Mouse (Mus musculus) heart, postnatal 0 days (tissue): ENCODE data around the gene Rad50.

ENCODE experiments used
- CTCF ChIP-seq: IDR thresholded peaks from 2 replicates; pipeline ENCODE4 v1.5.1; 2016; ENCODE audit warnings: antibody characterized with exemption, control low read depth, low read depth
- EP300 ChIP-seq: IDR thresholded peaks from 2 replicates; pipeline ENCODE4 v1.6.1; 2016; ENCODE audit warnings: antibody characterized with exemption, low read depth

- TF ChIP-seq CTCF = peak; percentile 47
- no peak for TF ChIP-seq EP300
Measured at GRCm38 (mm10) chr11:53742353-53742752, 35.2 kb upstream of the Rad50 start.
